Mouse (Mus musculus): ENCODE data around the gene Fbxl8. TPM values are rescaled to one million over a fixed set of nuclear protein-coding genes. Genes with fewer than 3 reads are reported as not detected.
A peak's percentile ranks its signal among the peaks of the same experiment; 100 is the strongest.

Gene Fbxl8
- polyA plus RNA-seq, 1 experiment from 2014 or later, result 1.3 TPM

DNA sequence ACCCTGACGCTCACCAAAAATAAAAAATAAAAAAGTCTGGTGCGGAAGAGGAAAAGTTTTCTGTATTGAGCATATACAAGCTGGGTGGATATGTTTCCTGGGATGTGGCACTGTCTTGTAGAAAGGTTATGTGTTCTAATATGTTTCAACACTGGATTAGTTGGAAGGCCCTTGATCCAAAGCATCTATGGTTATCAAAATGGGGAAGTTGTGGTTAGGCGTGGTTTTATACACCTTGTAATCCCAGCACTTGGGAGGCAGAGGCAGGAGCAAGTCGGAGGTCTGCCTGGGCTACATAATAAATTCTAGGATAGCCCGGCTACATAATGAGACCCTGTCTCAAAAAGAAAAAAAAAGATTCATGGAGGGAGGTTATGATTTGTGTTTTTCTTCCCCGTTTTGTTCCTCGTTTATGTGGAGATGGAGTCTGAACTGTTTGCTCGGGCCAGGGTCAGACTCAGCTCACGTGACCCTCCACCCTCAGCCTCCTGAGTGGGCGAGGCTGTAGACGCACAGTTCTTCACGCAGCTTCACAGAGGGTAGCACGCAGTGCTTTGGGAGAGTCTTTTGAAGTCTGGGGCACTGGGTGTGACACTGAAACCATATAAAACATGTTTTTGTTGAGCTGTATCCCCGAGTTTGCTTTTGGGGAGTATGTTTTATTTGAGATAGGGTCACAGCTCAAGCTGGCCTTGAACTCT, 26.9 kb upstream of the Fbxl8 start:
- H3K9me3 ChIP-seq, result no peaks in the 10 kb centered on the region
- H3K4me2 ChIP-seq, result no peak overlapping the region
- H3K36me3 ChIP-seq, result peaks cover 41% of the 10 kb centered on the region
- H3K4me3 ChIP-seq, result no peak overlapping the region
- WGBS, result 91% methylated on average over 14 of the region's 14 CpGs
- H3K27ac ChIP-seq (replicated peaks), result no peak overlapping the region
- H3K9ac ChIP-seq, result no peak overlapping the region
- H3K4me1 ChIP-seq (replicated peaks), result no peaks in the 10 kb centered on the region
- no peaks in the 10 kb centered on the region for H3K27me3 ChIP-seq
- ATAC-seq (ENCODE audit: low FRiP score, low read depth), result no peak

DNA sequence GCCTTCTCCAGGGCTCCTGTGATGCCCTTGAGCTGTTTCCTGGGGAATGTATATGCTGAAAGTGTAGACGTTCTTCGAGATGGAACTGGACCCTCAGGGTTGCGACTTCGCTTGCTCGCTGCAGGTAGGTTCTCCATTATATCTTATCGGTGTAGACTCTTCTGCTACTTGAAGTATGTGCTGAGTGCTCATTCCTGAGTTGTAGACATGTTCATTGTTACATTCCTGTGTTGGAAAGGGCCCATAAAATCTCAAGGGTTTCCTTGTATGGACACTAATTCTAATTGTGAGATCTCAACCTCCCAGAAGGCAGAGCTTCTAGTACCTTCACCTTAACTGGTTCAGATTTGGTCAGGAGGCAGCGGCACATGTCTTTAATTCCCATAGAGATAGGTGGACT, 23.4 kb upstream of the Fbxl8 start:
- no peak overlapping the region for H3K4me3 ChIP-seq
- ATAC-seq (ENCODE audit: low FRiP score, low read depth), result no peak
- H3K4me2 ChIP-seq, result no peak overlapping the region
- no peaks in the 10 kb centered on the region for H3K27me3 ChIP-seq
- H3K4me1 ChIP-seq (replicated peaks), result no peaks in the 10 kb centered on the region
- H3K27ac ChIP-seq (replicated peaks), result no peak overlapping the region
- H3K9me3 ChIP-seq, result no peaks in the 10 kb centered on the region
- 96% methylated on average over 7 of the region's 7 CpGs for WGBS
- peaks cover 38% of the 10 kb centered on the region for H3K36me3 ChIP-seq
- H3K9ac ChIP-seq, result no peak overlapping the region

DNA sequence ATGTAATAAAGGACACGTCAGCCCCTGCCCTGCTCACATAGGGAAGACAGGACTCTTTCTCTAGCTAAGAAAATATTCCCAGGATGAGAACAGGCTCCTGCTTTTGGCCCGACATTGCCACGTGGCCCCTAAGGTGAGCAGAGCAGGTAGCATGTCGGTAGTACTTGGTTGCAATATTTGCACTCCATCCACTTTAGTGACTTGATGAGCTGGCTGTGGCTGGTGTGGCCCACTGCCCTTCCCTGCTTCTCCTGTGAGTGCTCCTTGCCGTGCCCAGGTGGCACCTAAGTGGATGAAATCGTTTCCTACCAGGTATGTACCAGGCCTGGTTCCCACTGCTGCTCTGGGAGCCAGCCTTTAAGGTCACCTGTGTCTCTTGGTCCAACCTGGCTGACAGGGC, 12.5 kb upstream of the Fbxl8 start:
- WGBS, result 90% methylated on average over 6 of the region's 6 CpGs
- H3K27ac ChIP-seq (replicated peaks), result no peak overlapping the region
- H3K9me3 ChIP-seq, result no peaks in the 10 kb centered on the region
- no peak overlapping the region for H3K4me2 ChIP-seq
- H3K4me3 ChIP-seq, result no peak overlapping the region
- H3K9ac ChIP-seq, result no peak overlapping the region
- peaks cover 19% of the 10 kb centered on the region for H3K27me3 ChIP-seq
- peaks cover 33% of the 10 kb centered on the region for H3K36me3 ChIP-seq
- peaks cover 19% of the 10 kb centered on the region for H3K4me1 ChIP-seq (replicated peaks)
- ATAC-seq (ENCODE audit: low FRiP score, low read depth), result no peak

DNA sequence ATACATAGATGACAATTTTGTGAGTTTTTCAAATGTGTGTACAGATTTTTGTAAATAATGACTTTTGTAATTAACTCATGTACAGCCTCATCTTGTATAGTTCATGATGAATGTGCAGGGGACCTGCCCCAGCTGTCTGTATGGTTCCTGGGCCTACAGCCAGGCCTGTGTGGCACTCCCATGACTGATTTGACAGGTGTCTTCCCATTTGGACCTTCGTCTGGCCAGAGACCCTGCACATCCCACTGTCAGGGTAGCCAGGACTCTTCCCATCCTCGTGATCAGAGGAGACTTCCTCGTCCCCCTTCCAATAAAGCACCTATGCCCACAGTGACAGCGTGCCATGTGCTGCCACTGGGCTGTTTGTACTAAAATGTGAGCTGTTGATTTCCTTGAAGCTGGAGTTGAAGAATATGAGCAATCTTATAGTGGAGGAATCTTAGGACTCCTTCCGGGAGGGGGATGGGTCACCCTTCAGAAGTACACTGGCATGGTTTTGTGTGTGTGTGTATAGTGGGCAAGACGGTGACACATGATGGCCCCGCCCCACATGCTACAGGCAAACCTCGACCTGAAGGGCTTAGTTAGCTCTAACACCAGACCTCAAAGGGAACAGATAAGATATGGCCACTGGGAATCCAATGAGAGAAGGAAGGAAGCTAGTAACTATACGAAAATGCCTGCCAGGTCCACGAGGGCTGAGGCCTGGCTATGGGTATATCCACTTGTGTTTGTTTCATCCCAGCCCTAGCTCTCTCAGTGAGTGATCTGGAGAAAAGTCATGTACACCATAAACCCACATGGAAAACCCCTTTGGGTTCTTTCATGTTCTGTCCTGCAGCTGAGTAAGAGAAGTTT, 11.5 kb upstream of the Fbxl8 start:
- Histone ChIP-seq H3K4me1 (replicated peaks) (peaks cover 19% of the 10 kb centered on the region), H3K27ac (replicated peaks) (no peak overlapping the region), H3K4me2 (no peak overlapping the region), H3K9ac (0 out of 2 replicates have a peak overlapping the region, but pooled peaks have one; percentile 8), H3K27me3 (peaks cover 27% of the 10 kb centered on the region), H3K9me3 (no peaks in the 10 kb centered on the region), H3K36me3 (peaks cover 27% of the 10 kb centered on the region), H3K4me3 (no peak overlapping the region)
- ATAC-seq (ENCODE audit: low FRiP score, low read depth), result no peak
- 91% methylated on average over 10 of the region's 10 CpGs for WGBS

DNA sequence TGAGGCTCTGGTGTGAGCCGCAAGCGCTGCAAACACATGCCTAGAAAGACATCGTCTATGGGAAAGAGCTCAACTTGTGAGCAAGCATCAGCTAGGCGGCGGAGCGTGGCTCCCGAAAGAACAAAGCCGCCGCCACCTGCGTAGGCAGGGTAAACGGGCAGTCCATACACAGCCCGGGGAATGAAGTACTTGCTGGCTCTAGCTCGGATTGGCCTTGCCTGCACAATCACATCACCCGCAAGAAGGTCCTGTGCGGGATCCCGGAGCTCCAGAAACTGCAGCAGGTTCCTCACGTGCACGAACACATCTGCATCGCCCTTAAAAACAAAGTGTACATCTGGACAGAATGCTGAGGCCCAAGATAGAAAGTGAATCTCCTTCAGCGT, 10.7 kb upstream of the Fbxl8 start:
- ATAC-seq (ENCODE audit: low FRiP score, low read depth), result peak; percentile 13; the same call in 1 of the 2 replicates
- Histone ChIP-seq H3K36me3 (peaks cover 24% of the 10 kb centered on the region), H3K27ac (replicated peaks) (peak overlapping the region; percentile 63; the same call in 1 of the 2 replicates), H3K27me3 (peaks cover 35% of the 10 kb centered on the region), H3K4me2 (peak overlapping the region; percentile 98), H3K9ac (peak overlapping the region; percentile 8; the same call in 1 of the 2 replicates), H3K4me3 (peak overlapping the region; percentile 54), H3K4me1 (replicated peaks) (peaks cover 21% of the 10 kb centered on the region), H3K9me3 (no peaks in the 10 kb centered on the region)
- 27% methylated on average over 20 of the region's 20 CpGs for WGBS

DNA sequence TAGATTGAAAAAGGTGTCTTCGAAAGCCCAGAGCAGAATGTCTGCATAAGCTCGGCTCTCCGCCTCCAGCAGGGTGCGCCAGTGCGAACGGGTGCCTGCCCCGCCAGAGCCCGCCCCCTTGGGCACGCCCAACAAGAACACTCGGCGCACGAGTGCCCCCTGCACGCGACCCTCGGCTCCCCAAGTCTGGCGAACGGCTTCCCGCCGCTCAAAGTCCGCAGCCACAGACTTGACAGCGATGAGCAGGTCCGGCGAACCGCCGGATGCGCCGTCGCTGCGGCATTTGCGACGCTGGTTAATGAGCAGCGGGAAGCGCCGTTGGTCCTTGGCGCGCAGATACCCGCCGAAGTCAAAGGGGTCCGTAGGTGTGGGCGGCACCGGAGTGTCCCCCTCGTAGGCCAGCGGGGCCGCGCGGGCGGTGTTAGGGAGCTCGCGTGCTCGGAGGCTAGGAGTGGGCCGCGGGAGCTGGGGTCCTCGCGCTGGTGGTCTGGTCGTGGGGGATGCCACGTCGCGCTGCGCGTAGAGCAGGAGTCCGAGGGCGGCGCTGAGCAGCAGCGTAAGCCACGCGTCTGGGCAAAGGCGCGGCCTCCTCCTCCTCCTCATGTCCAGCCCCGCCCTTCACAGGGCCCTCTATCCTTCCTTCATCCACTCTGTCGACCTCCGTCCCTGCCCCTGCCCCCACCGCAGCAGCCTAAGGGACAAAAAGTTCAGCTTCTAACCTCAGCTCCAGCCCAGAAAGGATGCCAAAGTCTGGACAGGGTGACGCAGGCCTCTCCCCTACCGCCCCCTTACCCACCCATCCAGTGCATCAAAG, 10.1 kb upstream of the Fbxl8 start:
- Histone ChIP-seq H3K4me1 (replicated peaks) (peaks cover 27% of the 10 kb centered on the region), H3K4me2 (peak overlapping the region; percentile 98), H3K9me3 (no peaks in the 10 kb centered on the region), H3K4me3 (peak overlapping the region; percentile 54), H3K27me3 (peaks cover 41% of the 10 kb centered on the region), H3K36me3 (peaks cover 19% of the 10 kb centered on the region), H3K9ac (peak overlapping the region; percentile 60), H3K27ac (replicated peaks) (peak overlapping the region; percentile 63)
- peak; percentile 75 for ATAC-seq (ENCODE audit: low FRiP score, low read depth)
- under 1% methylated on average over 68 of the region's 74 CpGs for WGBS

DNA sequence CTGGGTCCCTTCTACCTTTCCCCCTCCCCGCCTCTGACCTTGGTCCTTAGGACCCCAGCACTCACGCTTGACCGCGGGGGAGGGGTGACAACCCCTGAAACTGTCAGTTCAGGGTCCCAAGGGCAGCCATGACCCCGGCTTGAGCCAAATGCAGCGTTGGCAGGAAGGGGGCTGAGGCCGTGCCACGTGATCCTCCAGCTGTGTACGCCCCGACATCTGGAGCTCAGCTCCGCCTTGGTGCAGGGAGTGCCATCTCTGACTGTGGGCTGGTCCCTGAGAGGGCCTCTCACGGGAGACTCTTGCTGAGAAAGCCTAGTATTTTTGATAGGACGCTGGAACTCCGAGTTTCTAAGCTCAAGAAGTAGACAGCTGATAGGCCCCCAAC, 9.5 kb upstream of the Fbxl8 start, which contains the start of gene B3gnt9:
TSS of gene B3gnt9 (minus strand) at position 188 of the 385 bp plus-strand sequence.
- peak; percentile 31; the same call in 1 of the 2 replicates for ATAC-seq (ENCODE audit: low FRiP score, low read depth)
- peak within 1 kb of the TSS; percentile 98 for H3K4me2 ChIP-seq
- peaks cover 33% of the 10 kb centered on the region for H3K4me1 ChIP-seq (replicated peaks)
- peak within 1 kb of the TSS; percentile 63 for H3K27ac ChIP-seq (replicated peaks)
- H3K27me3 ChIP-seq, result peaks cover 47% of the 10 kb centered on the region
- peak within 1 kb of the TSS; percentile 54 for H3K4me3 ChIP-seq
- no peaks in the 10 kb centered on the region for H3K9me3 ChIP-seq
- peaks cover 13% of the 10 kb centered on the region for H3K36me3 ChIP-seq
- WGBS, result 6% methylated on average over 14 of the region's 14 CpGs
- peak within 1 kb of the TSS; percentile 60 for H3K9ac ChIP-seq

DNA sequence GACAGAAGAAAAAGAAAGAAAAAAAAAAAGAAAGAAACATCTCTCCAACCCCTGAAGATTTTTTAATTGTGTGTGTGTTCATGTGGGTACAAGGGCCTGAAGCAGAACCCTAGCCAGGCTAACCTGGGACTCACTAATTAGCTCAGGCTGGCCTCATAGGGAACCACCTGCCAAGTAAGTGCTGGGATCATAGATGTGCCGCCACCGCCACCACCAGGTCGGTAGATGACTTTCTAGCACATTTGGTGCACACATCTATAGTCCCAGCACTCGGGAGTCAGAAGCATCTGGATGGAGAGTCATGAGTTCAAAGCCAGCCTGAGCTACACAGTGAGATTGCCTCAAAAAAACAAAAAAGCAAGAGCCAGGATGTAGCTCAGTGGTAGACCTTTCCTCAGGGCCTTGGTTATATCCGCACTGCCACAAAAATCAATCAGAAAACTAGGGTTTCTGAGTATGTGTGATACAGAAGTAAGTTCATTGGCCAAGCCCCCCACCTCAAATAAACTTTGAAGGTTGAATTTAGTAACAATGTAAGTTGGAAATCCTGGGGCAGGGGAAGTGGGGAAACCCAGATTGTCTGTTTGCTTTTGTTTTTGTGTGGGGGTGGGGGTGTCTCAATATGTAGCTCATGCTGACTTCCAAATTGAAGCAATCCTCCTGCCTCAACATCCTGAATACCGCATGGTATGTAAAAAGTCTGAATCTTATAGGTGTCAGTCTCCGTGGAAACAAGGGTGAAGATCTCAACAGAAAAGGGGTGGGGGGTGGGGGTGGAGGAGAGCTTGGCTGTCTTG, 6.9 kb upstream of the Fbxl8 start:
- no peak overlapping the region for H3K4me2 ChIP-seq
- no peak overlapping the region for H3K4me3 ChIP-seq
- WGBS, result 74% methylated on average over 7 of the region's 7 CpGs
- H3K9ac ChIP-seq, result no peak overlapping the region
- H3K27me3 ChIP-seq, result peaks cover 69% of the 10 kb centered on the region
- H3K27ac ChIP-seq (replicated peaks), result no peak overlapping the region
- ATAC-seq (ENCODE audit: low FRiP score, low read depth), result no peak
- peaks cover 36% of the 10 kb centered on the region for H3K4me1 ChIP-seq (replicated peaks)
- no peaks in the 10 kb centered on the region for H3K9me3 ChIP-seq
- H3K36me3 ChIP-seq, result no peaks in the 10 kb centered on the region

DNA sequence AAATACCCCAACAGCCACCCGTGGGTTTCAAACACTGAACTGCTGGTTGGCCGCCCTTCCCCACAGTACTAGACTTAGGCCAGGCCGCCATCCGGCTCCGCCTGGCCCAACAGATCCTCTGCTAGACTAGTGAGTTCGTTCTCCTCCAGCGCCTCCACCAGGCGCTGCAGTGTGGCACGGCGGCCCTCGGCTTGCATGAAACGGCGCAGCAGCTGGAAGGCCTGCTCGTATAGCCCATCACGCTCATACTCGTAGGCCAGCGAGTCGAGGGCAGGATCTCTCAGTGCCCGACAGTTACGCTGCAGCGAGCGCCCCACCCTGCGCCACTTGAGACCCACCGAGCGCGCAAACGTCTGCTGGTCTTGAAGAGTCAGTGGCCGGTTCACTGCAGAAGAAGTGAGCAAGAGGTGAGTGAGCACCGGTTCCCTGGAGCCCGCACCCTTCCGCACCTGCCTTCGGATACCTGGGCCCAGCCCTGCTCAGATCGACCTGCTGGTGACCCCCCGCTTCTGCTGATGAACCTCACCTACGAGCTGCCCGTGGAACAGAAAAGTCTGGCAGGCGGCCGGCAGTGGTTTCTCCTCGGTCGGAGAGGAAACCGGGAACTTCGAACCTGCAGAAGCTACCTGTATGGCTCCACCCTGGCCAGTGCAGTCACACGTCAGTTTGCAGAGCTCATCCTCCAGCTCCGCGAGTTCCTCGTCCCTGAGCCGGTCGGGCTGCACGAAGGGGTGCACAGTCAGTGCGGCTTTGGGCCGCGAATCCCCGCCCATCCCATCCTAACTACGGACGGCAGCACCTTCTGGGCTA, 5.3 kb upstream of the Fbxl8 start:
- peak; percentile 43; the same call in 1 of the 2 replicates for ATAC-seq (ENCODE audit: low FRiP score, low read depth)
- H3K4me2 ChIP-seq, result peak overlapping the region; percentile 84
- peaks cover 31% of the 10 kb centered on the region for H3K4me1 ChIP-seq (replicated peaks)
- H3K27ac ChIP-seq (replicated peaks), result no peak overlapping the region
- peak overlapping the region; percentile 27; the same call in 1 of the 2 replicates for H3K9ac ChIP-seq
- H3K36me3 ChIP-seq, result no peaks in the 10 kb centered on the region
- H3K4me3 ChIP-seq, result peak overlapping the region; percentile 38
- WGBS, result under 1% methylated on average over 55 of the region's 55 CpGs
- H3K9me3 ChIP-seq, result no peaks in the 10 kb centered on the region
- peaks cover 82% of the 10 kb centered on the region for H3K27me3 ChIP-seq

DNA sequence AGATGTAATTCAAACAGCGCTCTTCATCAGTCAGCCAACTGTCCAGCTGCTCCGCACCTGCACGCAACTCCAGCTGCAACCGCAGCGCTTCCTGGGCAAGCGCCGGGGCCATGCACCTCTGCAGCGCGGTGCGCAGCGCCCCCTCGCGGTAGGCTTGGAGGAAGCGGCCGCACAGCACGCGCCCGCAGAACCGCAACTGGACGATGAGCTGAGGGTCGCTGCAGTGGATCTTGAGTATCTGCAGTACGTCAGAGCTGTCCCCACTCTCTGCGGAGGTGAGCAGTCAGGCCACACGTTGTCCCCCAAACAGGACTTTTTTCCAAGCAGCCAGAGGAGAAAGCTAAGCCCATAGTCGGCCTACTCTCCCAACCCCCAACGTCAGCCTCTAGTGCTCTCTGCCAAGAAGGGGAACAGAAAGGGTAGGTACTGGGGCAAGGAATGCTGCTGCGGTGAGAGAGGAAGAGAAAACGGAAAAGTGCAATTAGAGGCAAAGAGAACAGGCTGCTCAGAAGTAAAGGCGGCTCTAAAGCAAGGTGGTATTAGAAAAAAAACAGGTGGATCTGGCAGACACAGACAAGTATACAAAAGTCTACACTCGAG, 4.6 kb upstream of the Fbxl8 start:
- H3K27me3 ChIP-seq, result peaks cover 86% of the 10 kb centered on the region
- peak overlapping the region; percentile 27; the same call in 1 of the 2 replicates for H3K9ac ChIP-seq
- no peaks in the 10 kb centered on the region for H3K36me3 ChIP-seq
- H3K4me3 ChIP-seq, result peak overlapping the region; percentile 38
- 4% methylated on average over 30 of the region's 30 CpGs for WGBS
- ATAC-seq (ENCODE audit: low FRiP score, low read depth), result peak; percentile 59
- peak overlapping the region; percentile 84 for H3K4me2 ChIP-seq
- no peak overlapping the region for H3K27ac ChIP-seq (replicated peaks)
- H3K9me3 ChIP-seq, result no peaks in the 10 kb centered on the region
- peaks cover 32% of the 10 kb centered on the region for H3K4me1 ChIP-seq (replicated peaks)

Data from hindbrain, embryonic 15.5 days (tissue).